Mouse (Mus musculus): ENCODE measurements around the gene Stt3b.

- TF ChIP-seq CTCF (IDR thresholded peaks at IDR 0.05; ENCODE audit: insufficient read depth, low read depth, low read length) (no peak), POLR2A (IDR thresholded peaks at IDR 0.05; ENCODE audit: insufficient read depth, low read depth, low read length) (no peak)
Measured at GRCm38 (mm10) chr9:115333016-115333415, 22.8 kb upstream of the Stt3b start.
